Mouse (Mus musculus) sigmoid colon, adult 10 weeks (tissue): ENCODE measurements around the gene Mup20. TPM values are rescaled to one million over a fixed set of nuclear protein-coding genes. Genes with fewer than 3 reads are reported as not detected.

ENCODE experiments used
- polyA plus RNA-seq: library from polyadenylated mRNA; stranded (reverse); fragments of 350-450 nt; fragmentation: Illumina TruSeq; extraction: RNeasy Lipid Tissue Mini Kit (QIAGEN cat#74804); gene quantifications from one replicate; pipeline ENCODE4 v1.2.3, GENCODE M21; 2014; ENCODE audit warnings: low read depth, low replicate concordance

Gene Mup20
- polyA plus RNA-seq: not detected

DNA sequence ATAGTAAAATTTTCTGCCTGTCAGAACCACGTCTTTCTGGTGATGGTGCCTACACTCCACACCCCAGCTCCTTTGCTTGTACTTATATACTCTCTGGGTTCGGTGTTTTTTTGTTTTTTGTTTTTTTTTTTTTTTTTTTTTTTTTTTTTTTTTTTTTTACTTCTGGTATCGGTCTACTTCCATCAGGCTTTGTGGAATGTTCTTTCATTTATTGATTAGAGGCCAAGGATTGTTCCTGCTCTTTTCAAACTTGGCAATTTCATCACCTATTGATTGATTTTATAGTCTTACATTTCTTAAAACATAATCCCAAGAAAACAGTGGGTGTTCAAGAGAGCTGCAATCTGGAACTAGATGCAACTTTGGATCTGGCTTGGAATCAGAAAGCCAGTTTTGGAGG lies at the start of gene Mup20:
Mup20 (minus strand) TSS at position 101 of the 400 bp plus-strand sequence.

DNA sequence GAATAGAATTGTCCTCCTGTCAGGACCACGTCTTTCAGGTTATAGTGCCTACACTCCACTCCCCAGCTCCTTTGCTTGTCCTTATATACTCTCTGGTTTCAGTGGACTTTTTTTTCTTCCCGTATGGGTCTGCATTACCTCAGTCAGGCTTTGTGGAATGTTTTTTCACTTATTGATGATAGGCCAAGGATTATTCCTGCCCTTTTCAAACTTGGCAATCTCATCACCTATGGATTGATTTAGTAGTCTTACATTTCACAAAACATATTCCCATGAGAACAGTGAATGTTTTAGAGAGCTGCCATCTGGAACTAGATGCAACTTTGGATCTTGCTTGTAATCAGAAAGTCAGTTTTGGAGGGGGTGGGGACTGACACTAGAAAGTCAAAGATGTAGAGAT lies 33.3 kb upstream of the Mup20 start, which contains the start of gene Mup3:
Mup3 (minus strand) TSS at position 102 of the 400 bp plus-strand sequence.

Other genes starting within 250 kb of the Mup20 start
- not detected for gene Mup5, start 218.9 kb downstream of the Mup20 start, polyA plus RNA-seq
- gene Mup3, start 33.2 kb upstream of the Mup20 start, polyA plus RNA-seq: not detected
- not detected for gene Mup21, start 96.7 kb upstream of the Mup20 start, polyA plus RNA-seq
- gene Zfp37, start 176.9 kb upstream of the Mup20 start, polyA plus RNA-seq: 43.4 TPM
- 8.1 TPM for gene Slc31a2, start 208.4 kb upstream of the Mup20 start, polyA plus RNA-seq